Mouse (Mus musculus) CH12.LX (cell line): ENCODE measurements around the gene Ddah1. TPM values are rescaled to one million over a fixed set of nuclear protein-coding genes. Genes with fewer than 3 reads are reported as not detected.

ENCODE experiments used
- DNase-seq: peaks from one replicate; pipeline ENCODE4 v3.0.0-alpha.2; 2013; ENCODE audit errors: extremely low read depth
- H3K27ac ChIP-seq: 2 replicates; pipeline ENCODE4 v1.5.1; 2012; ENCODE audit warnings: low read depth, mild to moderate bottlenecking, control low read depth, moderate library complexity; ENCODE audit not compliant: insufficient read depth
- H3K27me3 ChIP-seq: replicated peaks from 2 replicates; pipeline ENCODE3; 2012; ENCODE audit warnings: inconsistent platforms
- H3K36me3 ChIP-seq, 2 experiments: replicated peaks in 1 of 2; 2 replicates each; pipeline versions ENCODE3 to v1.6.1; 2012; ENCODE audit warnings: inconsistent platforms in 1 of 2, low read length in 1 of 2, mild to moderate bottlenecking in 1 of 2, mixed read lengths in 1 of 2, moderate library complexity in 1 of 2; ENCODE audit not compliant: control insufficient read depth in 1 of 2, insufficient read depth in 1 of 2
- H3K4me1 ChIP-seq, 2 experiments: 2 replicates each; pipeline ENCODE4 v1.6.1; 2012; ENCODE audit warnings: inconsistent platforms in 1 of 2, moderate library complexity in 1 of 2; ENCODE audit not compliant: insufficient read depth in 2 of 2, control insufficient read depth in 1 of 2
- H3K4me2 ChIP-seq: 2 replicates; pipeline ENCODE4 v1.6.1; 2012; ENCODE audit warnings: low read depth, mild to moderate bottlenecking, control low read depth; ENCODE audit not compliant: poor library complexity, insufficient read depth, severe bottlenecking
- H3K4me3 ChIP-seq, 3 experiments: fragments of 150-350 bp in 1 of 3; sonication (generic) in 1 of 3; replicated peaks in 1 of 3; 2 replicates each; pipeline versions ENCODE3 to v1.5.1; 2011 to 2012; ENCODE audit warnings: low read depth in 2 of 3, low read length in 2 of 3, mild to moderate bottlenecking in 2 of 3, moderate library complexity in 2 of 3, control low read depth in 1 of 3, improper control_type of control experiment in 1 of 3, inconsistent platforms in 1 of 3, mixed read lengths in 1 of 3; ENCODE audit not compliant: poor library complexity in 1 of 3
- H3K79me2 ChIP-seq: replicated peaks from 2 replicates; pipeline ENCODE4 v1.6.1; 2012; ENCODE audit warnings: mild to moderate bottlenecking, moderate library complexity; ENCODE audit not compliant: control insufficient read depth, poor library complexity, insufficient read depth, severe bottlenecking; ENCODE audit errors: extremely low read depth
- H3K9ac ChIP-seq: 2 replicates; pipeline ENCODE4 v1.6.1; 2012; ENCODE audit warnings: low read depth, mild to moderate bottlenecking, control low read depth, moderate library complexity; ENCODE audit not compliant: insufficient read depth
- H3K9me3 ChIP-seq: replicated peaks from 2 replicates; pipeline ENCODE3; 2012; ENCODE audit warnings: low read length, inconsistent platforms, mixed read lengths
- BHLHE40 ChIP-seq: IDR thresholded peaks from 2 replicates; pipeline ENCODE4 v1.6.1; 2011; ENCODE audit warnings: mild to moderate bottlenecking, low read depth, low read length, improper control_type of control experiment
- CHD1 ChIP-seq: IDR thresholded peaks from 2 replicates; pipeline ENCODE4 v1.6.1; 2012; ENCODE audit warnings: low read depth, low read length, improper control_type of control experiment, inconsistent platforms
- CHD2 ChIP-seq: IDR thresholded peaks from 2 replicates; pipeline ENCODE4 v1.6.1; 2011; ENCODE audit warnings: low read length, improper control_type of control experiment
- E2F4 ChIP-seq: IDR thresholded peaks from 2 replicates; pipeline ENCODE4 v1.6.1; 2011; ENCODE audit warnings: low read depth, low read length, improper control_type of control experiment; ENCODE audit not compliant: insufficient replicate concordance
- ELF1 ChIP-seq: IDR thresholded peaks from 2 replicates; pipeline ENCODE4 v1.6.1; 2014; ENCODE audit warnings: low read depth, mild to moderate bottlenecking, inconsistent platforms, low read length, improper control_type of control experiment
- GABPA ChIP-seq: IDR thresholded peaks from 2 replicates; pipeline ENCODE4 v1.6.1; 2012; ENCODE audit warnings: low read depth, low read length, improper control_type of control experiment, inconsistent platforms; ENCODE audit not compliant: insufficient replicate concordance
- IRF4 ChIP-seq: IDR thresholded peaks from 2 replicates; pipeline ENCODE4 v1.6.1; 2014; ENCODE audit warnings: low read depth, mild to moderate bottlenecking, inconsistent platforms, low read length, improper control_type of control experiment
- JUN ChIP-seq: IDR thresholded peaks from 2 replicates; pipeline ENCODE4 v1.6.1; 2011; ENCODE audit warnings: low read depth, mild to moderate bottlenecking, low read length, improper control_type of control experiment, moderate library complexity; ENCODE audit not compliant: insufficient read depth
- JUND ChIP-seq: conservative IDR thresholded peaks from 2 replicates; pipeline ENCODE4 v1.6.1; 2011; ENCODE audit warnings: low read depth, low read length, improper control_type of control experiment
- KAT2A ChIP-seq: IDR thresholded peaks from 2 replicates; pipeline ENCODE4 v1.6.1; 2012; ENCODE audit warnings: low read length, improper control_type of control experiment, inconsistent platforms; ENCODE audit not compliant: insufficient replicate concordance
- MAX ChIP-seq: IDR thresholded peaks from 2 replicates; pipeline ENCODE4 v1.6.1; 2011; ENCODE audit warnings: low read length, improper control_type of control experiment
- MXI1 ChIP-seq: IDR thresholded peaks from 2 replicates; pipeline ENCODE4 v1.6.1; 2011; ENCODE audit warnings: mild to moderate bottlenecking, low read depth, low read length, improper control_type of control experiment
- MYC ChIP-seq: IDR thresholded peaks from 2 replicates; pipeline ENCODE4 v1.6.1; 2011; ENCODE audit warnings: low read depth, mild to moderate bottlenecking, improper control_type of control experiment, low read length
- NELFE ChIP-seq: IDR thresholded peaks from 2 replicates; pipeline ENCODE4 v1.6.1; 2011; ENCODE audit warnings: low read depth, low read length, improper control_type of control experiment
- PAX5 ChIP-seq: IDR thresholded peaks from 2 replicates; pipeline ENCODE4 v1.6.1; 2012; ENCODE audit warnings: low read length, inconsistent platforms, mixed read lengths
- RCOR1 ChIP-seq: conservative IDR thresholded peaks from 2 replicates; pipeline ENCODE4 v1.6.1; 2012; ENCODE audit warnings: low read depth, mild to moderate bottlenecking, inconsistent platforms, low read length, improper control_type of control experiment
- UBTF ChIP-seq: IDR thresholded peaks from 2 replicates; pipeline ENCODE4 v1.6.1; 2012; ENCODE audit warnings: low read depth, mild to moderate bottlenecking, inconsistent platforms, low read length, improper control_type of control experiment, moderate library complexity
- USF1 ChIP-seq: IDR thresholded peaks from 2 replicates; pipeline ENCODE4 v1.6.1; 2014; ENCODE audit warnings: low read depth, mild to moderate bottlenecking, inconsistent platforms, low read length, improper control_type of control experiment
- USF2 ChIP-seq: conservative IDR thresholded peaks from 2 replicates; pipeline ENCODE4 v1.6.1; 2011; ENCODE audit warnings: low read depth, low read length, improper control_type of control experiment
- ZKSCAN1 ChIP-seq: IDR thresholded peaks from 2 replicates; pipeline ENCODE4 v1.6.1; 2012; ENCODE audit warnings: low read depth, inconsistent platforms, low read length, improper control_type of control experiment, borderline replicate concordance
- ZMIZ1 ChIP-seq: IDR thresholded peaks from 2 replicates; pipeline ENCODE4 v1.6.1; 2012; ENCODE audit warnings: low read depth, mild to moderate bottlenecking, inconsistent platforms, low read length, improper control_type of control experiment
- ZNF384 ChIP-seq: IDR thresholded peaks from 2 replicates; pipeline ENCODE4 v1.6.1; 2012; ENCODE audit warnings: low read depth, low read length, improper control_type of control experiment, inconsistent platforms
- dilution Hi-C: fragments of 300-500 bp; cut with MboI; formaldehyde crosslinking; loops from 2 replicates; pipeline ENCODE4 v1.14.3; 2020; ENCODE audit warnings: low sequenced_read_pairs; ENCODE audit not compliant: extremely low pct_unique_long_range_greater_than_20kb, extremely low pct_ligation_motif_present
- in situ Hi-C: fragments of 300-500 bp; cut with MboI; formaldehyde crosslinking; loops from 3 replicates; pipeline ENCODE4 v1.14.3; 2019; ENCODE audit warnings: low sequenced_read_pairs, low pct_ligation_motif_present, low pct_unique_long_range_greater_than_20kb, mixed read lengths
- polyA plus RNA-seq: library from polyadenylated mRNA; unstranded; fragments of >175 nt; gene quantifications from 2 replicates; pipeline ENCODE4 v1.2.1, GENCODE M21; 2012; ENCODE audit warnings: low read depth; ENCODE audit not compliant: insufficient read length
- total RNA-seq, 2 experiments: library from RNA; depleted of rRNA; stranded (reverse); fragments of 300-350 nt in 1 of 2; fragments of >200 nt in 1 of 2; gene quantifications; 2 replicates each; pipeline ENCODE4 v1.2.3; 2012 to 2014

Gene Ddah1
- total and polyA plus RNA-seq, 3 experiments, result not detected

- no peak overlapping the region for H3K9ac ChIP-seq
- H3K27ac ChIP-seq, result no peak overlapping the region
- no peak overlapping the region for H3K4me3 ChIP-seq
- TF ChIP-seq MAX (no peak), USF1 (no peak), PAX5 (no peak), ELF1 (no peak), MYC (no peak), RCOR1 (no peak), BHLHE40 (no peak), MXI1 (no peak), KAT2A (no peak), ZNF384 (no peak), ZKSCAN1 (no peak)
- TF ChIP-seq, all 38 proteins: peak for 0
- H3K79me2 ChIP-seq, result no peaks in the 10 kb centered on the region
- no peak for DNase-seq
- dilution Hi-C loops, result no loop called here
- H3K36me3 ChIP-seq, result no peaks in the 10 kb centered on the region
- in situ Hi-C loops, result no loop called here
- H3K4me1 ChIP-seq, result no peaks in the 10 kb centered on the region
- no peaks in the 10 kb centered on the region for H3K27me3 ChIP-seq
- H3K9me3 ChIP-seq, result peaks cover 2% of the 10 kb centered on the region
- no peak overlapping the region for H3K4me2 ChIP-seq
Observed at GRCm38 (mm10) chr3:145862521-145862920, 104.0 kb downstream of the Ddah1 start.

GRCm38 (mm10) chr3:145864033-145864712 is 105.7 kb downstream of the Ddah1 start:
- Histone ChIP-seq H3K9me3 (peaks cover 2% of the 10 kb centered on the region), H3K79me2 (no peaks in the 10 kb centered on the region), H3K4me2 (no peak overlapping the region), H3K4me3 (no peak overlapping the region), H3K27ac (no peak overlapping the region), H3K36me3 (no peaks in the 10 kb centered on the region), H3K4me1 (no peaks in the 10 kb centered on the region), H3K9ac (no peak overlapping the region)
- in situ Hi-C loops (no loop called here), dilution Hi-C loops (no loop called here)
- peak; percentile 6 for DNase-seq
- TF ChIP-seq CHD2 (no peak), UBTF (no peak), JUN (no peak), CHD1 (no peak), MYC (no peak), ZNF384 (no peak), ZMIZ1 (no peak), NELFE (no peak), E2F4 (no peak), JUND (no peak), ELF1 (no peak), BHLHE40 (no peak), IRF4 (no peak), GABPA (no peak), USF2 (no peak), RCOR1 (no peak)
- TF ChIP-seq, all 38 proteins: peak for 0
- H3K27me3 ChIP-seq, result no peaks in the 10 kb centered on the region
